Mouse (Mus musculus) CD4-positive, CD25-positive, alpha-beta regulatory T cell, adult 2 months (primary cell): ENCODE results near the gene Ilk.
"Not testable (repeated sequence)": the region's sequence is repeated elsewhere in the genome, so short reads cannot be mapped to it uniquely, and the experiment has no call there.

Experiments used
- DNase-seq: peaks from one replicate; pipeline ENCODE4 v3.0.0-alpha.2; 2012; ENCODE audit warnings: low read depth, low spot score

The Ilk gene

DNA sequence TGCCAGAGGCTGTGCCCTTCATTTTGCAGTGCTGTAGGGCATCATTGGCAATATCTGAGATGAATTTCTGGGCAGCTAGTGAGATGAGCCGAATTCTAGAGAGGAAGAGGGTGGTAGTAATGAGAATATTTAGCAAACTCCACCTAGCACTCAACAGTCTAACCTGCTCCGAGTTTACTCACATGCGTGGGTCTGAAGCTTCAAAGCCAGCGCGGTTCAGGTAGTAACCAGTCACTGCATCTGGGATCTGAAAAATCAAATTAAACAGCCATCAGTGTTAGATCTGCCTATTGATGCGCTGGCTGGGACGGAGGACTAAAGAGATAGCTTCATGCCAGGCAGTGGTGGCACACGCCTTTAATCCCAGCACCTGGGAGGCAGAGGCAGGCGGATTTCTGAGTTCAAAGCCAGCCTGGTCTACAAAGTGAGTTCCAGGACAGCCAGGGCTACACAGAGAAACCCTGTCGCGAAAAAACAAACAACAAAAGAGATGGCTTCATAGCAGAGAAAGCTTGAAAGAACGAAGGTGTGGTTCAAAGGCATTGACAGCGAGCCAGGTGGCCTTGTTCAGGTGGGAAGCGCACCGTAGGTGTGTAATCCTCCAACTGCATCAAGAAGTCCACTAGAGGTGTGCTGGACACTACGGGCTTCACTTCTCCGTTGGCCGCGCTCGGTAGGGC lies 7.0 kb downstream of the Ilk start:
- not testable (repeated sequence) for DNase-seq

DNA sequence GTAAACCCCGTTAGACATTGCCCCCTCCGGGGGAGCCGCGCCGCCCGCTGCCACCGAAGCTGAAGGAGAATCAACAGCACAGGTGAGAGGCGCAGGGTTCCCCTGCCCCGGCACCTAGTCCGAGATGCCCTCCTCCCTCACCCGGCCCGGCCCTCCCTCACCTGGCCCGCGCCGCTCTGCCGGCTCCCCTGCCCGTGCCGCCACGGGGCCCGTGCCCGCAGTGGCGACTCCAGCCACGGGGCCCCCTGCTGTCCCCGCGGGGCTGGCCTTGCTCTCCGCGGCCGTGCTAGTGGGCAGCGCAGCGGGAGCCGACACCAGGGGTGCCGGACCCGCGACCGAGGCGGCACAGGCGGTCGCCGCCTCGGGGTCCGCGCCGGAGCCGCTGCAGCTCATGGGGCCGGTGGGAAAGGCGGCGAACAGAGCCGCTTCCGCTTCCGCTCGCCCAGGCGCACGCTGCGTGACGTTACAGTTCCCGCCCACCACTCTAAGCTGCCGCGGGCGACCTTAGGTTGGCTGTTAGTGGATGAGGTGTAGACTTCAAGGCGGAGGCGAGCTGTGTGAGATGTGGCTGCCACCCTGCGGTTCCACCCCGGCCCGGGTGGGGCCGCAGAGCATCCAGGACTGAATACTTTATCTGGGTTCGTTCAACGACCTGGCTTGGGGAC lies 7.7 kb downstream of the Ilk start, which contains the start of gene Taf10:
Gene Taf10, minus strand, starts transcription at position 436 of the 665 bp plus-strand sequence.
- peak; percentile 97 for DNase-seq

- DNase-seq = no peak
These were observed 11.4 kb downstream of the Ilk start for GRCm38 (mm10) chr7:105747776-105748175.

- peak; percentile 96 for DNase-seq
These were observed 15.4 kb downstream of the Ilk start, which contains the start of gene Tpp1 for GRCm38 (mm10) chr7:105751491-105752433. Gene Tpp1 (minus strand): TSS chr7:105752235.

- no peak for DNase-seq
These were observed 16.3 kb downstream of the Ilk start for GRCm38 (mm10) chr7:105752716-105753115.

DNA sequence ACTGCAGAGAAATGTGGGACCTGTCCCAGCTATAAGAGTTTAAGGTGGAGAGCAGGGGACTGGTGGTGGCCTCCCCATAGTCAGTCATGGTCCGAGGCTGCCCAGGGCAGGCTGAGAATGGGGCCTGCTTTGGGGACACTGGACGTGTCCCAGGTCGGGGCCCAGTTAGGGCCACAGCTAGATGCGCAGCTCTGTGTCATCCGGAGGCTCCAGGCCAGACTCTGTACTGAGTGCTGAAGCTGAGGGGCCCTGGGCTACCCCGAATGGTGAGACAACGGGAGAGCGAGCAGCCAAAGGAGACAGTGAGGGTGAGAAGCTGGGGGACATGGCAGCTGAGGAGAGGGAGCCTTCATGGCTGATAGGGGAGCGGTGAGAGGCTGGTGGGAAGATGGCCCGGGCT lies 16.9 kb downstream of the Ilk start:
- DNase-seq = no peak

GRCm38 (mm10) chr7:105761813-105762484 lies 25.6 kb downstream of the Ilk start:
- DNase-seq = no peak

DNA sequence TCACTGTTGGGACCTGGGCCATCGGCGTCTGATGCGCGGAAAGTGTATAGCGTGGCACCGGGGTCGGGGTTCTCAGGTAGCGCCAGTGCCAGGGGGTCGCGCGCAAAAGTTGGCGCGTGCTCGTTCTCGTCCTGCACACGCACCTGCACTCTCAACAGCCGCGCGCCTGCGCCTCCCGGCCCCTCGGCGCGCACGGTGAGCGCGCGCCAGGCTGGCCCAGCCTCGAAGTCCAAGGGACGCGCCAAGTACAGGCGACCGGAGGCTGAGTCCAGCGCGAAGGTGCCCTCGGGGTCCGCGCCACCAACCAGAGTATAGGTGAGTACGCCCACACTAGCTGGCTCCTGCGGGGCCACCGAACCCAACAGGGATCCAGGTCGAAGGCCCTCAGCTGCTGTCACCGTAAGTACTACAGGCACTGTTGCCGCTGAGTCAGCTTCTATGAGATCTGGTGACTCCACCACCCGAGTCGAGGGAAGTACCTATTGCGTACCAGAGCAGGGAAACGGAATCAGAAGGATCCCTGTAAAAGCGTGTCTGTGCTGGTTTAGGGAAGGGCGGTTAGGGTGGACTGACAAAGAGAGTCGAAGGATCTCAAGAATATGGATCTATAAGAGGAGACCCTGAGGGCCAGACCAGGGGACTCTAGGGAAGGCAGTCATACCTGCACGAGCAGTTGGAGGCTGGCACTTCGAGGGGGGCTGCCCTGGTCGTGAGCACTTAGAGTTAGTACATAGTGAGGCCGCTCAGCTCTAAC lies 26.3 kb downstream of the Ilk start:
- no peak for DNase-seq

- DNase-seq = no peak
These were observed 27.9 kb downstream of the Ilk start for GRCm38 (mm10) chr7:105764331-105764730.

GRCm38 (mm10) chr7:105767729-105768165 lies 31.4 kb downstream of the Ilk start:
- DNase-seq = no peak

GRCm38 (mm10) chr7:105769959-105770358 lies 33.6 kb downstream of the Ilk start:
- no peak for DNase-seq

- no peak for DNase-seq
These were observed 35.9 kb downstream of the Ilk start for GRCm38 (mm10) chr7:105772331-105772730.

DNA sequence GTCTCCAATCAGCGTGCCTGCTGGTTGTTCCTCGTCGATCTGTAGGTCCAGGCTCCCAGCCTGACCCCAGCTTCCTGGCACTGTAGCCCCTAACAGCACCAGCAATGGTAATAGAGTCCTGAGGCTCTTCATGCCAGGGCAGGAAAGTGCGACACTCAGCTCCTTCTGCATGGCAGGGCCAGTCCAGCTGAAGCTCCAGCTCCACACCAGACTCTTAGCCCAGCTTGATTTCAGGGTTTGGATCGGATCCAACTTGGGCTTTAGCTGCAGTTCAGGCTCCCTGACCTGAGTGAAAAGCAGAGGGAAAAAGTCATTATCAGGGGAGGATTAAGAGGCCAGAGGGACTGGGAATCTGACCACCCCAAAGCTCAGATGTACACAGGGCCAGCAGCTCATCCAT lies 36.6 kb downstream of the Ilk start:
- no peak for DNase-seq

- DNase-seq = no peak
These were observed 38.3 kb downstream of the Ilk start for GRCm38 (mm10) chr7:105774661-105775060.

GRCm38 (mm10) chr7:105776026-105776425 lies 39.6 kb downstream of the Ilk start:
- DNase-seq = no peak

DNA sequence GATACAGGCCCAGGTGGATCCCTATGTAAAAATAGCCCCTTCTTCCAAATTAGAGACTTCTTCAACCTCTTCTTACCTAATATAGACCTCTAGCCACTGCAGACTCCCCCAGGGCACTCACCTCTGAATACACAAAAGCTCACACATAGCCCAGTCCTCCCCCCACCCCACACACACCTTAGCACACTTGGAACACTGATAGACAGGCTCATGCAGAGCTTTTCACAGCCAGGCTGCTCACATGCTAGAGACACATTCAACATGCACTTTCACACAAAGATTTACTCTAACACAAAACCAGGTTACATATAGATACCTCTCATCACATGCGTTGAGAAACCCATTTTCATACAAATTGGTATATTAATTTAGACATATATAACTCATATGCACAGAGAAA lies 40.9 kb downstream of the Ilk start:
- no peak for DNase-seq

DNA sequence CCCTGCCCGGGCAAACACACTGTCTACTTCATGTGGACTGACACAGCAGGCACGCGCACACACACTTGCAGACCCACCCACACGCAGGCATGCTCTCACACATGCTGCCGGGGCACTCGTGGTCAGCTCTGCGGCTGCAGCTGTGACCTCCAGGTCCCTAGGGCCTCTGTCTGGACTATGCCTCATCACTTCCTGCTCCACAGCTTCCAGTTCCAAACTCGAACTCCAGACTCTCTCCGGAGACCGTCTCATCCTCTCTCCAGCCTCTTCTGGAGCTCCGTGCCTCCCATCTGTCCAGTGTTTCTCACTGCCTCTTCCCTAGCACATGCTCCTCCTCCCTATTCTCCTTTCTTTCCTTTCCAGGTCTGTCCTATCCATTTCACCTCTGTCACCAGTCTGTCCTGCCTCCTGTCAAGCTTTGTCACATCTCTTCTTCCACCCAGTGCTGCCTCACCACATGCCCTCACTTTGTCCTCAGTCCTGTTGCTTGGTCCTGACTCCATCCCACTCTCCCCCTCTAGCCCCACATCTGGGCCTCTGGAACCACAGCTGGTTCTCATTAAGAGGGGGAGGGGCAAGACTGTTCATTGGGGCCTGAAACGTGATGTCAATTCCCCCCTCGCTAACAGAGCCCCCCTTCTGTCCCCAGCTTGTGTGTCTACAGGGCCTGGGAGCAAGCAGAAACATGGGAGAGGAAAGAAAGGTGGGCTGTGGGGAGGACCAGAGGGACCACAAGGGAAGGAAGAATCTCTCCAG lies 41.6 kb downstream of the Ilk start:
- DNase-seq = no peak

- peak; percentile 36 for DNase-seq
These were observed 42.3 kb downstream of the Ilk start for GRCm38 (mm10) chr7:105778553-105779265.

GRCm38 (mm10) chr7:105783861-105784260 lies 47.5 kb downstream of the Ilk start:
- no peak for DNase-seq
